Mouse (Mus musculus): ENCODE measurements around the gene Emc4. TPM values are rescaled to one million over a fixed set of nuclear protein-coding genes. Genes with fewer than 3 reads are reported as not detected.

Gene Emc4
- polyA plus RNA-seq, 1 experiment from 2014 or later: 99.7 TPM

GRCm38 (mm10) chr2:112359611-112360010 lies 8.2 kb downstream of the Emc4 start:
- ATAC-seq (replicated peaks; ENCODE audit: low FRiP score) (no peak), DNase-seq (ENCODE audit: low spot score) (no peak)
- no peaks in the 10 kb centered on the region for H3K27me3 ChIP-seq (ENCODE audit: control insufficient read depth, insufficient read depth, low read length)
- no peak overlapping the region for H3K4me3 ChIP-seq (ENCODE audit: low read depth, low read length)
- H3K36me3 ChIP-seq (ENCODE audit: control insufficient read depth, insufficient read depth, low read length): peaks cover 2% of the 10 kb centered on the region; the same call in 1 of the 2 replicates
- no peaks in the 10 kb centered on the region for H3K9me3 ChIP-seq (ENCODE audit: control insufficient read depth, low read length)
- H3K4me1 ChIP-seq (replicated peaks; ENCODE audit: control insufficient read depth, insufficient read depth, low read length): no peaks in the 10 kb centered on the region
- no peak overlapping the region for H3K27ac ChIP-seq (ENCODE audit: low read depth, low read length)
- 85% methylated on average over 2 of the region's 2 CpGs for WGBS
- no peak overlapping the region for H3K4me2 ChIP-seq (ENCODE audit: low read depth, low read length, severe bottlenecking)
- H3K9ac ChIP-seq (ENCODE audit: low read length): no peak overlapping the region

DNA sequence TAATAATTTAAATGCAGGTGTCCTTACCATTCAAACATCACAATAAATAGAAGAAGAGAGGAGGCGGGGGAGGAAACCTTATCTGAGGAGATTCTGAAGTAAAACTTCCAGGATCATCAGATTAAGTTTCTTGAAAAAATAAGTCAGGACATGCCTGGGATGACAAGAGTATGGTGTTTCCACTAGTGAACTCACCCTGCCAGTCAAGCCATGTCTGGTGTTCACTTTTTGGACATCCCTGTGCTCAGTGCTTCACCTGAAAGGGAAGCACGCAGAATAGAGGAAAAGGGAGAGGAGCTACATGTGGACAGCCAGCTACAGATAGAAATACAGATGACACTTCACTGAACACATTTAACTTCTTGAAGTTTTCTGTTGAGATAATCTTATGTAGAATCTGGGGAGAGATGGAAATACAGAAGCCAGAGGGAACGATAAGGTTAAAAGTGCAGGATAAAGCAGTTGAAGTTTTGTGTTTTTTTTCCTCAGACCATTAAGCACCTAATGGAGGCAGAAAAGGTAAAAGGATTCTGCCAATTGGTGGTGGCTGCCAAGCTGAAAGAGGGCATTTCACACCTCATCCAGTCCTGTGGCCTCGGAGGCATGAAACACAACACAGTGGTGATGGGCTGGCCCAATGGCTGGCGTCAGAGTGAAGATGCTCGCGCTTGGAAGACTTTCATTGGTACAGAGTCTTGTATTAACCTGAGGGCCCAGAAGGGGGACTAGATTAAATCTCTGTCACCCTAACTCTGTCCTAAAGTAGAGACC lies 14.0 kb downstream of the Emc4 start:
- no peaks in the 10 kb centered on the region for H3K36me3 ChIP-seq (ENCODE audit: control insufficient read depth, insufficient read depth, low read length)
- WGBS: 93% methylated on average over 7 of the region's 7 CpGs

GRCm38 (mm10) chr2:112348246-112348645 lies 19.6 kb downstream of the Emc4 start:
- no peak overlapping the region for H3K4me2 ChIP-seq (ENCODE audit: low read depth, low read length, severe bottlenecking)
- no peak for ATAC-seq (replicated peaks; ENCODE audit: low FRiP score)
- H3K36me3 ChIP-seq (ENCODE audit: control insufficient read depth, insufficient read depth, low read length): no peaks in the 10 kb centered on the region
- H3K9me3 ChIP-seq (ENCODE audit: control insufficient read depth, low read length): no peaks in the 10 kb centered on the region
- no peaks in the 10 kb centered on the region for H3K4me1 ChIP-seq (replicated peaks; ENCODE audit: control insufficient read depth, insufficient read depth, low read length)
- no peak overlapping the region for H3K4me3 ChIP-seq (ENCODE audit: low read depth, low read length)
- 94% methylated on average over 3 of the region's 3 CpGs for WGBS
- no peaks in the 10 kb centered on the region for H3K27me3 ChIP-seq (ENCODE audit: control insufficient read depth, insufficient read depth, low read length)
- H3K9ac ChIP-seq (ENCODE audit: low read length): no peak overlapping the region
- H3K27ac ChIP-seq (ENCODE audit: low read depth, low read length): no peak overlapping the region
- no peak for DNase-seq (ENCODE audit: low spot score)

More for the DNA sequence above, 14.0 kb downstream of the Emc4 start:
- no peaks in the 10 kb centered on the region for H3K4me1 ChIP-seq (replicated peaks; ENCODE audit: control insufficient read depth, insufficient read depth, low read length)
- H3K27me3 ChIP-seq (ENCODE audit: control insufficient read depth, insufficient read depth, low read length): no peaks in the 10 kb centered on the region
- ATAC-seq (replicated peaks; ENCODE audit: low FRiP score) (no peak), DNase-seq (ENCODE audit: low spot score) (no peak)
- no peaks in the 10 kb centered on the region for H3K9me3 ChIP-seq (ENCODE audit: control insufficient read depth, low read length)
- no peak overlapping the region for H3K27ac ChIP-seq (ENCODE audit: low read depth, low read length)
- no peak overlapping the region for H3K4me3 ChIP-seq (ENCODE audit: low read depth, low read length)
- H3K4me2 ChIP-seq (ENCODE audit: low read depth, low read length, severe bottlenecking): no peak overlapping the region
- H3K9ac ChIP-seq (ENCODE audit: low read length): no peak overlapping the region

GRCm38 (mm10) chr2:112341117-112341516 lies 26.7 kb downstream of the Emc4 start:
- no peak for DNase-seq (ENCODE audit: low spot score)
- no peaks in the 10 kb centered on the region for H3K4me1 ChIP-seq (replicated peaks; ENCODE audit: control insufficient read depth, insufficient read depth, low read length)
- no peak overlapping the region for H3K4me3 ChIP-seq (ENCODE audit: low read depth, low read length)
- H3K36me3 ChIP-seq (ENCODE audit: control insufficient read depth, insufficient read depth, low read length): no peaks in the 10 kb centered on the region; the same call in 1 of the 2 replicates
- 80% methylated on average over 3 of the region's 3 CpGs for WGBS
- no peak overlapping the region for H3K27ac ChIP-seq (ENCODE audit: low read depth, low read length)
- H3K4me2 ChIP-seq (ENCODE audit: low read depth, low read length, severe bottlenecking): no peak overlapping the region
- H3K27me3 ChIP-seq (ENCODE audit: control insufficient read depth, insufficient read depth, low read length): no peaks in the 10 kb centered on the region
- H3K9me3 ChIP-seq (ENCODE audit: control insufficient read depth, low read length): no peaks in the 10 kb centered on the region
- no peak overlapping the region for H3K9ac ChIP-seq (ENCODE audit: low read length)
- ATAC-seq (replicated peaks; ENCODE audit: low FRiP score): no peak

DNA sequence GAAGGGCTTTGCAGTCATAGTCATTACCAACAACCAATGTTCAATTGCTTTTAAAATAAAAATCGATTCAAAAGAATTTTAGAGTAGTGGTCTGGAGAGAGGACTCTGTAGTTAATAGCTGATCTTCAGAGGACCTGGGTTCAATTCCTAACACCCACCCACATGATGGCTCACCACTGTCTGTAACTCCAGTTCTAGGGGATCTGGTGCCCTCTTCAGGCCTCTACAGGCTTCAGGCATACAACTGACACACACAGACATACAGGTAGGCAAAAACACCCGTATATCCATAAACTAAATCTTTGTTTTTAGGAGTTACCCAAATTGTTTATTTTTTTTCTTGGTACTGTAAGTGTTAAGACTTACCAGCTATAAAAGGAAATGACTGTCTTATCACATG lies 28.1 kb downstream of the Emc4 start:
- H3K4me3 ChIP-seq (ENCODE audit: low read depth, low read length): no peak overlapping the region
- no peak overlapping the region for H3K4me2 ChIP-seq (ENCODE audit: low read depth, low read length, severe bottlenecking)
- no peak for ATAC-seq (replicated peaks; ENCODE audit: low FRiP score)
- no peak overlapping the region for H3K27ac ChIP-seq (ENCODE audit: low read depth, low read length)
- H3K27me3 ChIP-seq (ENCODE audit: control insufficient read depth, insufficient read depth, low read length): no peaks in the 10 kb centered on the region
- WGBS: 87% methylated on average over 2 of the region's 2 CpGs
- DNase-seq (ENCODE audit: low spot score): no peak
- H3K9me3 ChIP-seq (ENCODE audit: control insufficient read depth, low read length): no peaks in the 10 kb centered on the region
- no peaks in the 10 kb centered on the region for H3K4me1 ChIP-seq (replicated peaks; ENCODE audit: control insufficient read depth, insufficient read depth, low read length)
- no peak overlapping the region for H3K9ac ChIP-seq (ENCODE audit: low read length)
- no peaks in the 10 kb centered on the region; the same call in 1 of the 2 replicates for H3K36me3 ChIP-seq (ENCODE audit: control insufficient read depth, insufficient read depth, low read length)

- ATAC-seq (replicated peaks; ENCODE audit: low FRiP score): no peak
- no peaks in the 10 kb centered on the region; the same call in 1 of the 2 replicates for H3K36me3 ChIP-seq (ENCODE audit: control insufficient read depth, insufficient read depth, low read length)
Measured at GRCm38 (mm10) chr2:112337211-112337610, 30.6 kb downstream of the Emc4 start.

GRCm38 (mm10) chr2:112332051-112332898 lies 35.6 kb downstream of the Emc4 start:
- H3K36me3 ChIP-seq (ENCODE audit: control insufficient read depth, insufficient read depth, low read length): no peaks in the 10 kb centered on the region
- WGBS: 83% methylated on average over 4 of the region's 4 CpGs
- ATAC-seq (replicated peaks; ENCODE audit: low FRiP score): no peak

More at GRCm38 (mm10) chr2:112337211-112337610, 30.6 kb downstream of the Emc4 start:
- Histone ChIP-seq H3K9ac (ENCODE audit: low read length) (no peak overlapping the region), H3K27ac (ENCODE audit: low read depth, low read length) (no peak overlapping the region), H3K4me1 (replicated peaks; ENCODE audit: control insufficient read depth, insufficient read depth, low read length) (no peaks in the 10 kb centered on the region), H3K27me3 (ENCODE audit: control insufficient read depth, insufficient read depth, low read length) (no peaks in the 10 kb centered on the region), H3K4me2 (ENCODE audit: low read depth, low read length, severe bottlenecking) (no peak overlapping the region), H3K4me3 (ENCODE audit: low read depth, low read length) (no peak overlapping the region), H3K9me3 (ENCODE audit: control insufficient read depth, low read length) (no peaks in the 10 kb centered on the region)
- 96% methylated on average over 6 of the region's 6 CpGs for WGBS
- no peak for DNase-seq (ENCODE audit: low spot score)

GRCm38 (mm10) chr2:112328069-112328777 lies 39.6 kb downstream of the Emc4 start:
- no peak for ATAC-seq (replicated peaks; ENCODE audit: low FRiP score)
- no peak for DNase-seq (ENCODE audit: low spot score)
- WGBS: 83% methylated on average over 11 of the region's 11 CpGs
- Histone ChIP-seq H3K9ac (ENCODE audit: low read length) (no peak overlapping the region), H3K36me3 (ENCODE audit: control insufficient read depth, insufficient read depth, low read length) (no peaks in the 10 kb centered on the region), H3K27me3 (ENCODE audit: control insufficient read depth, insufficient read depth, low read length) (no peaks in the 10 kb centered on the region), H3K4me3 (ENCODE audit: low read depth, low read length) (no peak overlapping the region), H3K4me2 (ENCODE audit: low read depth, low read length, severe bottlenecking) (no peak overlapping the region), H3K9me3 (ENCODE audit: control insufficient read depth, low read length) (no peaks in the 10 kb centered on the region), H3K4me1 (replicated peaks; ENCODE audit: control insufficient read depth, insufficient read depth, low read length) (no peaks in the 10 kb centered on the region), H3K27ac (ENCODE audit: low read depth, low read length) (no peak overlapping the region)

More at GRCm38 (mm10) chr2:112332051-112332898, 35.6 kb downstream of the Emc4 start:
- H3K9me3 ChIP-seq (ENCODE audit: control insufficient read depth, low read length): no peaks in the 10 kb centered on the region
- H3K27ac ChIP-seq (ENCODE audit: low read depth, low read length): no peak overlapping the region
- no peak overlapping the region for H3K4me2 ChIP-seq (ENCODE audit: low read depth, low read length, severe bottlenecking)
- H3K4me1 ChIP-seq (replicated peaks; ENCODE audit: control insufficient read depth, insufficient read depth, low read length): no peaks in the 10 kb centered on the region
- no peak overlapping the region for H3K4me3 ChIP-seq (ENCODE audit: low read depth, low read length)
- DNase-seq (ENCODE audit: low spot score): no peak
- no peak overlapping the region for H3K9ac ChIP-seq (ENCODE audit: low read length)
- no peaks in the 10 kb centered on the region for H3K27me3 ChIP-seq (ENCODE audit: control insufficient read depth, insufficient read depth, low read length)

Measured in forebrain, embryonic 11.5 days (tissue).